Mouse (Mus musculus) naive thymus-derived CD4-positive, alpha-beta T cell, adult 2 months (primary cell): ENCODE data around the gene Micall2.
"Not testable (repeated sequence)": the region's sequence is repeated elsewhere in the genome, so short reads cannot be mapped to it uniquely, and the experiment has no call there.

ENCODE experiments used
- DNase-seq: peaks from one replicate; pipeline ENCODE4 v3.0.0-alpha.2; 2011; ENCODE audit warnings: low read depth

Gene Micall2

DNA sequence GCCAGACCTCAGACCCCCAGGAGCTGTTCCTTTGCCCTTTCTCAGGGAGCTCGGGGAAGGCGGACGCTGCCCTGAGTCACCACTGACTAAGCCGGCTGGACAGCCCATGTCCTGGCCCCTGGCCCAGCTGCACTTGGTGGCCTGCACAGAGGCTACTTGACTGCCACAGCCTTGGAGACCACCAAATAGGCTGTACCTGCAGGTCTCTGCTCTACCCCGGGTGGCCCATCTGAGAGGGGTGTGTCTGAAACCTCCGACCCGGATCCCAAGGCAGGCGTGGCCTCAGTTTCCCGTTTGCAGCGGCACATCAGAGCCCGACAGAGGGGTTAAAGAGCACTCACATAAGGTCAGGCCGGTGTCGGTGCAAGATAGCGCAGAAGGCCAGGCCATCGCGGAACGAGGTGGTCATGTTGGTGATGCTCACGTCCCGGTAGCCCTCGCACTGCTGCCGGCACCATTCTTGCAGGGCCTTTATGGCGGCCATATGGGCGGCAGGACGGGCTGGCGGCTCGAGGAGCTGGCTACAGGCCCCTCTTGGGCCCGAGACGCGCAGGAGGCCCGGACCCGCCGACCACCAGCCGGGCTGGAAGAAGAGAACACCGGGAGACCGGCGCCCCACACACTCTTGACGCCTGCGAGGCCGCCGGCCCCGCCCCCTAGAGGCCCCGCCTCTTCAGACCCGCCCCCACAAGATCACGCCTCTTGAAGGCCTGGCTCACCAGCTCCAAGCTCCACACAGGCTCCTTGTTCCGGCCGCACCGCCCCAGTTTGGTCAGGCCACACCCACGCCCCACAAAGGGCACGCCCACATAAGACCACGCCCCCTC, at the start of gene Micall2:
Gene Micall2, minus strand, starts transcription at position 660 of the 827 bp plus-strand sequence.
- DNase-seq = peak; percentile 91

DNA sequence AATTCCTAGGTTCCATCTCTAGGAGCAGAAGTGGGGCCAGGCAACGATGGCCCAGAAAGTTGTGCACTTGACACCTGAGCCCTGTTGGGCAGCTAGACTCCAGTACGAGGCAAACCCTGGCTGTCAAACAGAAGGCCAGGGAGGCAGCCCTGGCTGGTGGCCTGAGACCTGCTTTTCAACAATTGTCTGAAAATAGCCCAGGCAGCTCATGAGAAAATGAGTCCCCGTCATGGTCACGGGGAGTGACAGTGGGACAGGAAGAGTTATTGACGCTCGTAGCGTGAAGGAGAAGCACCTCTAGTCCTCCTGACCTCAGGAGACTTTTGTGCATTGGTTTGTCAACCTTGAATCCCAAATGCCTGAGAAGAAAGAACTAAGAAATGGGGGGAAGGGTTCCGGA, 45.3 kb upstream of the Micall2 start:
- DNase-seq = no peak

DNA sequence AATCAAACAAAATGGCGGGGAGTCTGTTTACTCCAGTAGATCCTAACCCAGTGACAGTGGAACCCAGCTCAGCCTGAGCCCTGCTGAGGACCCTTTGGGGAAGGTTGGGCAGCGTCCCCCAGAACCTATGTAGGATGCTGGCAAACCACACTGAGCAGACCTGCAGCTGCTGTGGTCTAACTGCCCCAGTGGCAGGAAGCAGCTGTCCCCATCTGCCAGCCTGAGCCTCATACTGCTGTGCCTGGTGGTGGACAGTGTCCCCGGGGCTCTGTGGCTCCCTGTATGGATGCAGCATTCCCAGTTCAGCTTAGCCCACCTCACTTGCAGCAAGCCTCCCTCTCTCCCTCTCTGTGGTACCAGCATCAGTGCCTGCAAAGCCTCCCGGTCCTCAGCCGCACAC, 40.8 kb upstream of the Micall2 start:
- DNase-seq = no peak

DNA sequence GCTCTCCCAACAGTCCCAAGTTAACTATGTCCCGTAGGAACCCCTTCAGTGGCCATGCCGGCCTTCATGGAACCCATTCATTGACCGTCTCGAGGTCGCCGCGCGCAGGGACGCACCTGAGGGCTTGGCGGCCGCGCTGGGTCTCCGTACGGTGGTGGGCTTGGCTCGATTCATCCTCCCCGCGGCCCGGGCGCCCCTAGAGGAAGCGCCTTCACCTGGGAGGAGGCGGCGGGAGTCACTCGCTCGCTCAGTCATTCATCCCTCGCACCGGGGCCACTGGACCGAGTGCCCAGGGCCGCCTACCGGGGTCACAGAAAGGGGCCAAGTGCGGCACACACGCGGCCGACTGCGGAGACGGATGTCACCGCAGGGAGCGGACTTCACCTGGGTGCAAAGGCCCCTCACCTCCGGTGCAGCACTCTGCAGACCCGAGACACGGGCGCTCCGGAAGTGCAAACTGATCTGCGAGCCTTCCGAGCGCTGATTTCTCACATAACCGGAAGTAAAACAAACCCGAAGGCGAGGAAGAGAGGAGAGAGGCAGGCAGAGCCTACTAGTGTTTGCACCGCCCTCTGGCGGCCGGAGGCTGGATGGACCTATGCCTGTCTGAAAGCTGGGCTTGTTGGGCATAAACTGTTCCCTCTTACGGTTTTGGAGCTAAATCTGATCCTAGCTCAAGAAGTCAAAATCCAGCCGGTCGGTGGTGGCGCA, 39.2 kb upstream of the Micall2 start, which contains the start of gene Ints1:
Gene Ints1, minus strand, starts transcription at position 459 of the 711 bp plus-strand sequence.
- peak; percentile 97 for DNase-seq

DNA sequence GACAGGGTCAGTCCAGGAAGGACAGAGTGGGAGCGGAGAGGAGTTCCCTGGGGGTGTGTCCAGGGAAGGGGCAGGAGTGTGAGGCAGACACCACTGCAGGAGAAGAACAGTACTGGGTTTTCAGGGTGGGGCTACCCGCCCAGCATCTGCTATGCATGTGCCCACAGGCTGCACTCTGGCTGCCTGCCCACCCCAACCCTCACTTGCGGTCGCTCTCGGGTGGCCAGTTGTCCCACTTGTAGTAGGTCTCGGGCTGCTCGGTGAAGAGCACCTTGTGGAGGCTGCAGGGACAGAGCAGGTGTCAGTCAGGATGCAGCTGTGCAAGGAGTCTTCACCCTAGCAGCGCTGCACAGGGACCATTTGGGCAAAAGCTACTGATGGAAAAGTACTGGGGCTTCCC, 32.1 kb upstream of the Micall2 start:
- no peak for DNase-seq

DNA sequence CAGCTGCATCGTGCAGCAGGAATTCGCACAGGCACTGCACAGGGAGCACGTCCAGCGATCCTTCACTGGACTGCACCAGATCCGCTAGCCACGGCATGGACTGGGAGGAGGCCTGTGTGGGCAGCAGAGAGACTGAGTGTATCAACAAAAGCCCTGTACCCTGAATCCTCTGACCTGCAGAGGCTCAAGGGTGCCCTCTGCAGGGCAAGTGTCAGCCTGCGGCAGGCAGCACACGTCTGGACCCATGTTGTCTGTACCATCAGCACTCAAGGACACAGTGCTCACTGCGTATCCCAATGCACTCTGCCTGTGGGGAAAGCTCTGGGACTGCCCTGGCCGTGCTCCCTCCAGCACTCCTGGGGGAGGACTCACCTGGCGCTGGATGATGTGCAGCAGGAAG, 28.2 kb upstream of the Micall2 start:
- DNase-seq = no peak

DNA sequence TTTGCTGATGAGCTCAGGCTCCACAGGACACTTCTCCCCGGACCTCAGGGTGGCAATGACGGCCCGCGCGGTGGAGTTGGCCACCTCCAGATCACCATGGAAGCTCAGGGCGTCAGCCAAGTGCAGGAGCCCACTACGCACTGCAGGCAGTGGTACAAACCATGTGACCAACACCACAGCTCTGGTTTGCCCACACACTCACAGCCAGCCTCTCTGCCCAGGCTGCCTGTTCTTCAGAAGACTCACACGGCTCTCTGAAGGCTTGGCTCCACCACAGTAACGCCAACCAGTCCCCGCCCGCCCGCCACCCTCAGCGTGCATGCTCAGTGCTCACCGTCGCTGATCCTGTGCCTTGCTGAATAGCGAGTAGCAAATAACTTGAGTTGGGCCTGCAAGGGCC, 22.0 kb upstream of the Micall2 start:
- no peak for DNase-seq

DNA sequence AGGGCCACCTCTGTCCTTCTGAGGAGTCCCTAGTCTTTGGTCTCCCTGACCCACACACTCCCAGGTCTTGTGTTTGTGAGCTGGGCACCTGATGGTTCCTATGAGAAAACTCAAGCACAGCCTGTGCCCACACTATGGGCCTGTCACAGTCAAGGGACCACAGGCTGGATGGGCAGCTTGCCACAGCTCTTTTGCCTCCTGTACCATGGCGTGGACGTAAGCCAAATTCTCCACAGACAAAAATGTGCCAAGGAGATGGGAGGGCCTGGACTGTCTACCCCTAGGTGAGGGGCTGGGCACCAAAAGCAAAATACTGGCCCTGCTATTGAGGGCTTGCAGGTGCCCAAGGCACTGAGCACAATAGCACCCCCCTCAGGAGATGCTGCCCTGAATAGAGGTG, 20.4 kb upstream of the Micall2 start:
- no peak for DNase-seq

DNA sequence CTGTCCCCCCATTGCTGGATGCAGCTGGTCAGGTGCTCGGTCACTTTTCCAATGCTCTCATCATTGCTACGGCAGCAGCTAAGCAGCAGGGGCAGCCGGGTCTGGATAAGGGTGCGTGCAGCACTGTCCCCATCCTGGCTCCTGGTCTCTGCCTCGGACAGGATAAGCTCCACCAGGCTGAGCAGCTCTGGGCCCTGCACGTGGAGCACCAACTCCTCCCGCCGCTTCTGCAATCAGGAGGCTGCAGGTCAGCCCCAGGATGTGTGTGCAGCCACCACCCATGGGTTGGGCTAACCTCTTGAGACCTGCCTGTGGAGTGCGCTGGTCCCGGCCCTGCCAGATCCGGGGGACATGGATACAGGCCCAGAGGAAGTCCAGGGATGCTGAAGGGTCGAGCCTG, 20.0 kb upstream of the Micall2 start:
- no peak for DNase-seq

DNA sequence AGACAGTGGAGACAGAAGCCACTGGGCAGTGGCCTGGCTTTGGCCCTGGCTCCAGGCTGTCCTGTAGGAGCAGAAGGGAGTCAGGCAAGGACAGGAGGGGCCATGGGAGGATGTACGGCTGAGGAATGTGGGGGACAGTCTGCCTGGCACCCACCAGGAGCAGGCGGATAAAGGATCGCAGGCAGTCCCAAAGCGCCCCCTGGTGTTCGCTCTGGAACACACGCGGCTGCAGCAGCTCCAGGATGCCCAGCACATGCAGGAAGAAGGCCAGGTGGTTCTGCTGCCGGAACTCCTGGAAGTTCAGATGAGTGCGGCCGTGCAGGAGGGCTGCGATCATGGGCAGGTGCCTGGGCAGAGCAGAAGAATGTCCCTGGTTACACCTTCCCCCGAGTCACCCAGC, 18.6 kb upstream of the Micall2 start:
- DNase-seq = peak; percentile 49

DNA sequence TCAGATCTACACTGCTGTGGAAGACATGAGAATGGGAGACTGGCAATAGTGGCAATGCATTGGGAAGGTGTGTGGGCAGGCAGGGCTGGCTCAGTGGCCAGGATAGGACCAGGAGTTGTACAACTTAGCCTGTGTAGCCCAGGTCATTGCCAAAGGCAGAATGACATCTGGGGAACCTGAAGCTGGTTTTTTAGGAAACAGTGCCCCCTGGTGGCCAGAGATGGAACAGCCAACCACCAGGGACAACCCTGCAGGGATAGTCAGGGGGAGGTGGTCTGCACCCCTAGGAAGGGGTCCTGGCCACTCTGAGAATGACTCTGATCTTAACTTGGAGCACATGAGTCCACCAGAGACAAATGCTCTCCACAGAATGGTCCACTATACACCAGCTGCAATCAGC, 14.4 kb upstream of the Micall2 start:
- DNase-seq = peak; percentile 75

DNA sequence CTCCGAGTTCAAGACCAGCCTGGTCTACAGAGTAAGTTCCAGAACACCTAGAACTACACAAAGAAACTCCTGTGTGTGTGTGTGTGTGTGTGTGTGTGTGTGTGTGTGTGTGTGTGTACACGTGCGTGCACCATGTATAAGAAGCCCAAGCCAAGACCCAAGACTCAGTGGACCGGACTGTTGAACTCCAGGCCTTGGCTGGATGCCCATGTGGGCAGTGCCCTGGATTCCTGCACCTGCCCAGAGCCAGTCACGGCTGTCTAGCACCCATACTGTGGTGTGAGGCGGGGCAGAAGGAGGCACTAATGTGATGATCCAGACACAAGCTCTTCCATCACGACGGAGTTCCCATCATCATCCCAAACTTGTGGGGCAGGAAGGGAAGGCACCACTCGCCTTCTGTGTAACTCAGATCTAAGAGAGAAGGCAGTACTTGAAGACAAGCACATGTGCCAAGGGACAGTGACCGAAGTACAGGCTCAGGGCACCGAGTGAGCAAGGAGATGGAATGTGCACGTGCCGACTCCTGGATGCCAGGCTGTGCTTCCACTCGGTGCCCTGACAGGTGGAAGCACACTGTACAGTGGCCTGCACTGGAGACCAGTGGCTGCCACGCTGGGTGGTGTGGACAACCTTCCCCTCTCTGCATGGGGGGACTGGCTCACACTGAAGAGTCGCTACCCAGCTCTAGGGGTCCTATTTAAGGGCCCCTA, 13.4 kb upstream of the Micall2 start:
- DNase-seq = no peak

DNA sequence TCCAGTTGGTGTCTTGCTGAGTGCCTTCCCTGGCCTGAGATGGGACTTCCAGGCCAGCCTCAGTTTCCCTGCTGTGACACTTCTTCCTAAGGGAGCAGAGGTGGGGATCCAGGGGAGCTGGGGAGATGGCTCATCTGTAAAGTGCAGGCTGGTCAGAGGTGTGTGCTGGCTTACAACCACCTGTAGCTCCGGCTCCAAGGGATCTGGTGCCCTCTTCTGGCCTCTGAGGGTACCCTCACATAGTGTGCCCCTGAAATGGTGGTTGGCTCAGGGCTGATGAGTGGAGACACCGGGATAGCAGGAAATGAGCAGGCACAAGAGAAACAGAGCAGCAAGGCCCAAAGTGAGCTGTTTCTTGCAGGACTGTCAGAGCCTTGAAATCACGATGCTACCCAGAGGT, 9.6 kb upstream of the Micall2 start:
- DNase-seq = peak; percentile 64

DNA sequence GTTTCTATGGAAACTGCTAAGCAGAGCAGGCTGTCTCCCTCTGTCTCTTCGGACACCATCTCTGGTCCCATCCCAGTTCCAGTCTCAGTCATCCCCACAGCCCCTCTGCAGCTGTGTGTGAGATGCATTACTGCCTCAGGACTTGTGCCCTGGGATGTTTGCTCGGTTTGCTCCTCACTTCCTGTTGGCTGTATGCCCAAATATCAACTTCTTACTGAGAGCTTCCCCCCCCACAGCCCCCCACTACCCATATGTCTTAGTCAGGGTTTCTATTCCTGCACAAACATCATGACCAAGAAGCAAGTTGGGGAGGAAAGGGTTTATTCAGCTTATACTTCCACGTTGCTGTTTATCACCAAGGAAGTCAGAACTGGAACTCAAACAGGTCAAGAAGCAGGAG, 6.5 kb upstream of the Micall2 start:
- DNase-seq = not testable (repeated sequence)

DNA sequence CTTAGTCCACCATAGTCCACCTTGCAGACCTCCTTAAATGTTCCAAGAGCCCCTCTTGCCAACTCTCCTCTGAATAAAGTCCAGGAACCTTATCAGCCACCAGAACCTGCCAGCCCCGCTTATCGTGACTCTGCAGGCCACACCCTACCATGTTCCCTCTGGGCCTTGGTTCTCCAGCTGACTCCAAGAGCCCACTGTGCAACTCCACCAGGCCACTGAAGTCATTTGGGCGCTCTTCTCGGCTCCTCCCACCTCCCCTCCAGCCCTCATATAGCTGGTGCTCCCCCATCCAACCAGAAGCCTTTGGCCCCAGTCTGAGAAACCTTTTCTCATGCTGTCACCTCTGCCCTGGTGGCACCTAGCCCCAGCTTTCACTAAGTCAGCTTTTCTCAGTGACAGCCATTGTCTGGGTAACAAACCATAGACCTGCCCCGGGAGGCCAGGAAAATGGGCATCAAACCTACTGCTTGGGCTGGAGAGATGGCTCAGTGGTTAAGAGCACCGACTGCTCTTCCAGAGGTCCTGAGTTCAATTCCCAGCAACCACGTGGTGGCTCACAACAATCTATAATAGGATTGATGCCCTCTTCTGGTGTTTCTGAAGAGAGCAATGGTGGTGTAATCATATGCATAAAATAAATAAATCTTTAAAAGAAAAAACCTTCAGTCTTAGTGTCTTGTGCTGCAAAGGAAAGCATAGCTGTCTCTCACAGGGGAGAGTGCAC, 2.6 kb upstream of the Micall2 start:
- DNase-seq = no peak

DNA sequence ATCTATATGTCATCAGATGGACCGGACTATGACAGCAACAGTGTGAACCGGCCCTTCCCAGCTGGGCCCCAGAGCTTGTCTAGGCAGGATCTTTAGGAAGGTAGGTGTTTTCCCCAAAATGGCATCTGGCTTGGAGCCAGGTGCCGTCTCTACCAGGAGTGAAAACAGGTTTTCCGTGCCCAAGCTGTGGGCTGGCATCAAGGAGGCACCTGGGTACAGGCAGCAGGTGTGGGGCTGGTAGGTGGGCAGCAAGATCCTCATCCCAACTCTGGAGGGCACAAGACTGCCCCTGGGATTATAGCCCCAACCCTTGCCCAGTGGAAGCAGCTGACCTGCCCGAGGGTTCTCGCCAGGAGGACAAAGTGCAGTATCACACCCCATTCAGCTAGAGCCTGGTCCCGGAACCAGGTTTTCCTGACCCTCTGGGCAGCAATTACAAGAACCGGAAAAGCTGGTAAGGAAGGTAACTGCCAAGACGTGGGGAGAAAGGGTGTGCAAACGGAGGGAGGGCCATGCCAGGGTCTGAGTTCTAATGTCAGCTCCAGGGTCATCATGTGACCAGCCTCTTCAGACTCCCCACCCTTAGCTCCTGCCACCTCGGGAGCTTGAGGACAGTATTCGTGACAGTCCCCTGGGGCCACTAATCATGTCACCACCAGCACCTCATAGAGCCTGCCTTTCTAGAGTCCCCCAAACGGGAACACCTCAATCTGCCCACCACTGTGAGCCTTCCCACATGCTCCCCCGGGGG, 1.9 kb upstream of the Micall2 start:
- DNase-seq = no peak

DNA sequence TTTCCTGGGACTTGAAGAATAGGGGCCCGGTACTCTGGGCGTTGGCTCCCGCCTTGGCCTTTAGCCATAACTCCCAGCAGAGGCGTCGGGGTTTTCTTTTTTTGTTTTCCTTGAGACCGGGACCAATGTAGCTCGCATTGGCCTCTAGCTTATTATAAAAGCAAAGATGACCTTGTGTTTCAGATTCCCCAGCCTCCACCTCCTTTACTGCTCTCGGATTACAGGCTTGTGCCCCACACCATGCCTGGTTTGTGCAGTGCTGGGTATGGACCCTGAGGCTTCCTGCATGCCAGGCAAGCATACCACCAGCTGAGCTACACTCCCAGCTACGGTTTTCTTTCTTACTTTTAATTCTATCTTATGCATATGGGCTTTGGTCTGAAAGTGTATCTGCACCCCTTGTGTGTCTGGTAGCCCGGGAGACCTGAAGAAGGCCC, 386 bp upstream of the Micall2 start:
- DNase-seq = no peak

DNA sequence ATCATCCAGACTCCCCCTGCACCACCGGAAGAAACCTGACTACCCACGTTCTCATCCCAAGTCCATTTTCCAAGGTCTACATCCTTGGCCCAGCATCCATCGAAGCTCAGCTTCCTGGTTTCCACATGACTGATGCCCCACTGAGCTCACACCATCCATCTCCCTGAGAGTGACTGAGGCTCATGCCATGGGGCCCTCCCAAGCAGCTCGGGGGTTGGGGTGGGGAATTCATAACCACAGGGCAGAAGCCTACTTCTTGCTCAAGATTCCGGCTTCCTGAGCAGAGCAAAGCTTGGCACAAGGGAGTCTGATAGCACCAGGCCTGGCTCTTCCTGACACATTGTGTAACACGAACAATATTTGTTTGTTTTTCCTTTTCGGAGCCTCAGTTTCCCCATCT, 1.4 kb downstream of the Micall2 start:
- no peak for DNase-seq

DNA sequence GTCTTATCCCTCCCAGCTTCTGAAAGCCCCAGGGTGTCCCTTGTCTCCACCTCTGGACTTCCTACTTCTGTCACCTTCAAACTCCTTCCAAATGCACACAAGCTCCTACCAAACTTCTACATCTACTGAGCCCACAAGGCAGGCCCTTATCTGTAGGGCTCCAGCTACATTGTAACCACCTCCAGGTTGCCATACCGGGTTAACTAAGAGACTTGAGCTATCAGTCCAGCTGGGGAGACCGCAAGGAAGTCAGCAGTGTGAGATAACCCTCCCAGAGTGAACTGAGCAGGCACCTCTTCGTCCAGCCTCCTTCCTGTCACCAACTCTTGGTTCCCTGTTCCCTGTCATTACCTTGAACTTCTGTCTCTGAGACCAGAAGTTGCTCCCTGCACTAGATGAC, 2.1 kb downstream of the Micall2 start:
- DNase-seq = no peak

DNA sequence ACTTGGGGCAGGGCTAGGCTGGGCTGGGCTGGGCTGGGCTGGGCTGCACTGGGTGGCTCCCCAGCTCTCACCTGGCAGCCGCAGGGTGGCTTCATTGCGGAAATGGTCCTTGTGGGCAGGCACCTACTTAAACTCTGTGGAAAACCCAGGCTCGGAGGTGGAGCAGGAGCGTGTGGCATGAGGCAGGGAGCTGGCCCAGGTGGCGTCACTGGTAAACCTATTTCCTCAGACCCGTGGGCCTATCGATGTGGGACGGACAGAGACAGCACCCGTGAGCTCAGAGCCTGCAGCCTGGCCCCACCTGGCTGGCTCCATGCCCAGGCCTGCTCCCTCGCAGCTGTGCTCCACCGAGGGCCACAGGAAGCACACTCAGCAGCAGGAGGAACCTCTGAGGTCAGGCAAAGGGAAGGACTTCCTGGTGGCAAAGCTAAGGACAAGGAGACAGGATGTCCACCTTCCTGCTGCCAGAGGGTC, 3.5 kb downstream of the Micall2 start:
- no peak for DNase-seq
